Mouse (Mus musculus) gastrocnemius, adult 2 months (tissue): Measurements from ENCODE around the gene Mgrn1. TPM values are rescaled to one million over a fixed set of nuclear protein-coding genes. Genes with fewer than 3 reads are reported as not detected.
A peak's percentile ranks its signal among the peaks of the same experiment; 100 is the strongest.

Source experiments
- DNase-seq: peaks from one replicate; pipeline ENCODE4 v3.0.0; 2022
- H3K27ac ChIP-seq: fragments of 200-600 bp; 2 replicates; pipeline ENCODE4 v1.8.1; 2022; ENCODE audit warnings: mild to moderate bottlenecking
- H3K4me3 ChIP-seq: fragments of 200-600 bp; 2 replicates; pipeline ENCODE4 v1.8.1; 2022; ENCODE audit warnings: mild to moderate bottlenecking, moderate library complexity
- CTCF ChIP-seq: fragments of 200-600 bp; IDR thresholded peaks from 2 replicates; pipeline ENCODE4 v1.8.1; 2022; ENCODE audit warnings: antibody characterized with exemption, mild to moderate bottlenecking, moderate library complexity
- intact Hi-C: fragments of 180-260 bp; cut with DNase I; formaldehyde crosslinking; loops from one replicate; pipeline ENCODE4 v1.15.1; 2025
- long read RNA-seq, 2 experiments: library from polyadenylated mRNA; stranded (forward); transcript quantifications; one replicate each; pipeline ENCODE4 v2.0.0; 2021
- total RNA-seq, 2 experiments: library from RNA; stranded (reverse); gene quantifications; 2 replicates each; pipeline ENCODE4 v1.2.3; 2021

The Mgrn1 gene
- total RNA-seq = 10 to 100 TPM; 53.5 to 66.1 TPM
- long read RNA-seq, experiment 1, transcript Mgrn1-202 (17 exons, 3,138 nt) = major isoform, 49 of 154 reads
- long read RNA-seq, experiment 1, transcript Mgrn1-203 (17 exons, 2,250 nt) = minor isoform, 10 of 154 reads
- long read RNA-seq, experiment 1, partial matches to known transcripts = 3 of 154 reads
- long read RNA-seq, experiment 1, other reads (novel, unspliced or antisense) = 90 of 154 reads
- long read RNA-seq, experiment 2, transcript Mgrn1-202 (17 exons, 3,138 nt) = major isoform, 44 of 167 reads
- long read RNA-seq, experiment 2, transcript Mgrn1-201 (16 exons, 3,095 nt) = minor isoform, 12 of 167 reads
- long read RNA-seq, experiment 2, partial matches to known transcripts = 4 of 167 reads
- long read RNA-seq, experiment 2, other reads (novel, unspliced or antisense) = 102 of 167 reads

DNA sequence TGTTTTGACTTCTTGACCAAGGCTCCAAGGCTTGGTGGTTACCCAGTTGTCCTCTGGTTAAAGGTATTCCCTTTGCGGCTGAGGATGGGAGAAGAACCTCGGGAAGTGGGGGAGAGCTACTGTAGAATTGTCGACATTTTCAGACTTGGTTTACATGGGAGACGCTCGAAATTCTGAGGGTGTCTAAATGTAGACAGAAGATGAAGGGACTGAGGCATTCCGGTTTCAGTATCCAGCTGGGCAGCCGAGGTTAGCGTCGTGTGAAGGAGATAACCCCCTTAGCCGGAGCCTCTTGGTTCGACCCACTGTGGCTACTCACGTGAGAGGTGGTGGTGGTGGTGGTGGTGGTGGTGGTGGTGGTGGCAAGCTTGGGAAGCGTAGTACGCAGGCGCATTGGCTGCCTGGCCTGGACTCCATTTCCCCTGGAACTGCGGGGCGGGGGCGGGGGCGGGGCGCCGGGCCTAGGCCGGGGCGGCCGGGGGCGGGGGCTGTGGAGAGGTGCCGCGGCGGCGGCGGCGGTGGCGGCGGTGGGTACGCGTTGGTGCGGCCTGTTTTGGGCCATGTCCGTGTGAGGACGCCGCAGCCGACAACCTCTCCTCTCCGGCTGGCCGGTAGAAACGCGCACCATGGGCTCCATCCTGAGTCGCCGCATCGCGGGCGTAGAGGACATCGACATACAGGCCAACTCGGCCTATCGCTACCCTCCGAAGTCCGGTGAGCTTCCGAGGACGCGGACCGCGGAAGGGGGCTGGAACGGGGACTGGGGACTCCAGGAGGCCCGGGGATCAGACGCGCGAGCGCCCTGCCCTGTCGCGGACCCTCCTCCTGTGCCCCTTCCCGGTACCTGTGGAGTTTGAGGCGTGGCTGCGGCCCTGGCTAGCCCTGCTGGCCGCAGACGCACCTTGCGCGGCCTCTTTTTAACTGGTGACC lies at the start of gene Mgrn1:
Mgrn1 (plus strand) TSS at position 490 of the 930 bp plus-strand sequence.
- TF ChIP-seq CTCF = no peak
- DNase-seq = peak; percentile 94
- Histone ChIP-seq H3K27ac (peak within 1 kb of the TSS; percentile 96), H3K4me3 (peak within 1 kb of the TSS; percentile 80)
- intact Hi-C loops = loop anchor here (2.0 kb wide), 1 partner anchor 17 kb away; no protein-coding TSS in a partner anchor

DNA sequence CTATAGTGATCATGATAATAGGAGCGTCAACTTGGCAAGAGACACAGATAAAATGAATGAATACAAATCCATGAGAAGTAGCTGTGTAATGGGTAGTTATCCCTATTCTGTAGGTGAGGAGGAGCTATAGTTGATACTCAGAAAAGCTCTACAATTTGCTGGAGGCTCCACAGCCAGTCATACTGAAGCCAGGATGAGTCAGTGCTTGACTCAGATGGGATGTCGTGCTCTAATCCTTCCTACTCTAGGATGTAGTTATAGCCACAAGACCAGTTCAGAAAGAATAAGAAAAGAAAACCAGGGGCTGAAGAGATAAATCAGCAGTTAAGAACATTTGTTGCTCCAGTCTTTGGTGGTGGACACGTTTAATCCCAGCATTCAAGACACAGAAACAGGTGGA lies 48.4 kb upstream of the Mgrn1 start:
- intact Hi-C loops = loop anchor here (5.0 to 10.0 kb wide), 2 partner anchors 40 to 267 kb away; no protein-coding TSS in a partner anchor
- Histone ChIP-seq H3K27ac (no peak overlapping the region), H3K4me3 (no peak overlapping the region)
- TF ChIP-seq CTCF = no peak
- DNase-seq = no peak

DNA sequence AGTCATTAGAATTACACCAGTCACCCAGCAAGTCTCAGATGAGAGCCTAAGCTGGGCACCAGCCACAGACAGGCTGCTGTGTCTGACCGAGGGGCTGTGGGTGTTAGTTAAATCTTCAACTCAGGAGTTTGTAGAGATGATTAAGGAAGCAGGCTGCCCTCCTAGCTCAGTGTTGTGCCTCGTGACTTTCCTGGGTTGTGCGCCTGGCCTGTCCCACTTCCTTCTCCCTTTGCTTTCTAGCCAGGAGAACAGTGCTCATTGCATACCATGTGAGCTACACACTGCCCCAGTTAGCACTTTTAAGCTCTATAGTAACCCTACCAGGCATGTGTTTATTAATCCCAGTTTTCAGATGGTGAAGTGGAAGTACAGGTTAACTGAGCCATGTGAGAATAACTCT lies 46.5 kb upstream of the Mgrn1 start:
- intact Hi-C loops = loop anchor here (5.0 to 10.0 kb wide), 2 partner anchors 42 to 265 kb away; no protein-coding TSS in a partner anchor
- no peak for DNase-seq
- Histone ChIP-seq H3K27ac (no peak overlapping the region), H3K4me3 (no peak overlapping the region)
- TF ChIP-seq CTCF = no peak

DNA sequence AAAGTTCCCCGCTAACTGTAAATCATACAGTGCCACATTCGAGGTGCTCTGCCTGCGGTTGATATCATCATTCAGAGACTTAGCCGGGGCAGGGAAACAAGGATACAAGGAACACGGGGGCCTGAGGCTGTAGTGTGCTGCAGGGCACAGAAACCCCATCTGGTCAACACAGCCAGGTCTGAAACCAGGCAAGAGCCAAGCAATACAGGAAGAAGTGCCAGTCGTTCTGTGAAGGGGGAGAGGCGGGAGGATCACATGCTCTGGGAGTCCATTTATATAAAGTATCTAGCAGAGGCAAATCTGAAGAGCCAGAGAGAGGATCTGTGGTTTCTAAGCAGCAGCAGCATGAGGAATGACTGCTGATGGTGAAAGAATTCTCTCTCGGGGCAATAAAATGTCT lies 45.8 kb upstream of the Mgrn1 start:
- TF ChIP-seq CTCF = no peak
- intact Hi-C loops = no loop called here
- no peak overlapping the region for H3K4me3 ChIP-seq
- DNase-seq = peak; percentile 40
- H3K27ac ChIP-seq = peak overlapping the region; percentile 24

DNA sequence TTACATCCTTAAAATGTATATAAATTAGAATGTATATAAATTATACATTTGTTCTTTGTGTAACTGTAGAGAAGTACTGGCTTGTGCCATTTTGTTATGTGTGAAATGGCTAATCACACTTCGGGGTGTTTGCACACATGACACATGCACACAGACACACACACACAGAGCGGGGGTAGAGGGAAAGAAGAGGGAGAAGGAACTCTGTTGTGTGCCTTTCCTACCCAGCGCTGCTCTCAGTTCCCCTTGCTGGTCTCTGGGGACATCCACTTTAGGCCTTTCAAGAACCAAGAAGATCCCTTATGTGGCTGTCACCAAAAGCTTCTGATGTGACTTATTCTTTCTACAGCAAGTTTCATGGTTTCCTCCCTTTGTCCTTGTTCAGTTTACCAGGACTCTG lies 39.0 kb upstream of the Mgrn1 start:
- no peak for TF ChIP-seq CTCF
- no peak overlapping the region for H3K27ac ChIP-seq
- intact Hi-C loops = no loop called here

DNA sequence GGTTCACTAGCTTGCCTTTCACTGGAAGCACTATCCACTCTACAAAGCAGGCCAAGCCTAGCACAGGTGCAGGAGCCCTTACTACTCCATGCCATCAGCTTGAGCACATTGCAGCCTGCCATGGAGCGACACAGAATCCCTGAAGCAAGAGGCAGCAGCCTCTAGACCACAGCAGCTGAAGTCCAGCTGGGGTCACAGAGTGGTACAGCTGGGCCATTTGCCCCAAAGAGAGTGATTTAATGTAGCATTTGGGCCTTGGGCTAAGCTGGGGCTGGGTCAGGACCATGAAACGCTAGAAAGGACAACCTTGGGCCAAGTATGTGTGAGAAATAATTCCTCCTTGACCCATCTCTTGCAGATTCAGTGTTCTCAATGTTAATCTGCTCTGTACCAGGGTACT lies 38.0 kb upstream of the Mgrn1 start:
- no peak overlapping the region for H3K4me3 ChIP-seq
- DNase-seq = no peak
- TF ChIP-seq CTCF = no peak
- no peak overlapping the region for H3K27ac ChIP-seq
- intact Hi-C loops = no loop called here

More for the DNA sequence above, 39.0 kb upstream of the Mgrn1 start:
- H3K4me3 ChIP-seq = no peak overlapping the region
- no peak for DNase-seq

DNA sequence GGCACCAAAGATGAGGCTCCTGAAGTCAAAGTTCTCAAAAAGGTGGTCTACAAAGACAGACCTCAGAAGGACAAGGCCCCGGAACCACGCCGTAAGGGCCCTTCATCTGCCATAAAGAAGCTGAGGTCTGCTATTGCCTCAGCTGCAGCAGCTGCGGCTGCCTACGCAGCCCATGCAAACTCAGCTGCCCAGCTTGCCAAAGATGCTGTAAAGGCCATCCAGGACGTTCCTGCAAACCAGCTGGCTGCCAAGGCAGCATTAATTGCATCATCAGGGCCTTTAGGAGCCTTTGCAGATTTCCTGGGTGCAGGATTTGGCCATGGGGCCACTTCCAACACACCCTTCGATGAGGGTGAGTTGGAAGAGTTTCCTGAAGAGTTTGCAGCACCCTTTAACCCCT lies 35.7 kb upstream of the Mgrn1 start:
- intact Hi-C loops = no loop called here
- Histone ChIP-seq H3K4me3 (no peak overlapping the region), H3K27ac (peak overlapping the region; percentile 44)
- no peak for TF ChIP-seq CTCF
- peak; percentile 79 for DNase-seq

DNA sequence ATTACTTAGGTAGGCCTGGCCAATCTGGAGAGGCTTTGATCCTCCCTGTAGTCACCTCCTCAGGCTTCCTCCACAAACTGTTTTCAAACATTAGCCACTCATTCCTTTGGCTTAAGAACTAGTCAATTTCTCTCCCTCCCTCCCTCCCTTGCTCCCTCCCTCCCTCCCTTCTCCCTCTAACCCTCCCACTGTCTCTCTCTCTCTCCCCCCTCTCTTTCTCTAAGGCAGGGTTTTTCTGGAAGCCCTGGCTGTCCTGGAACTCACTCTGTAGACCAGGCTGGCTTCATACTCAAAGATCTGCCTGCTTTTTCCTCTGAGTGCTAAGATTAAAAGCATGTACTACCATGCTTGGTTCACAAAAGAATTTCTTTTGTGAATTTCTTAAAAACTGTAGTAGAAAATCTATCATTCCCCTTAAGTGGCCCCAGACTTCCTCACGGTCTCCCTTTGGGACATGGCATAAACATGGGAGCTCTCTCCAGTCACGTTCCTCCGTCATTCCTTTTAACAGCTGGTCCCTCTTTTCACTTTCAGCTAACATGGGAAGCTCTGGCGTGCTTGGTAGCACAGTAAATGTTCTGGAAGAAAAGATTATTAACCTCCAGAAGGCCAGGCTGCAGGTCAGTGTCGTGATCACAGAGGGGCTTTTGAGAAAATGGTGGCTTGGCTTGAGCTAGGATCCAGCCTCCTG lies 35.0 kb upstream of the Mgrn1 start:
- peak overlapping the region; percentile 44 for H3K27ac ChIP-seq
- intact Hi-C loops = no loop called here
- no peak for TF ChIP-seq CTCF
- H3K4me3 ChIP-seq = no peak overlapping the region
- no peak for DNase-seq

DNA sequence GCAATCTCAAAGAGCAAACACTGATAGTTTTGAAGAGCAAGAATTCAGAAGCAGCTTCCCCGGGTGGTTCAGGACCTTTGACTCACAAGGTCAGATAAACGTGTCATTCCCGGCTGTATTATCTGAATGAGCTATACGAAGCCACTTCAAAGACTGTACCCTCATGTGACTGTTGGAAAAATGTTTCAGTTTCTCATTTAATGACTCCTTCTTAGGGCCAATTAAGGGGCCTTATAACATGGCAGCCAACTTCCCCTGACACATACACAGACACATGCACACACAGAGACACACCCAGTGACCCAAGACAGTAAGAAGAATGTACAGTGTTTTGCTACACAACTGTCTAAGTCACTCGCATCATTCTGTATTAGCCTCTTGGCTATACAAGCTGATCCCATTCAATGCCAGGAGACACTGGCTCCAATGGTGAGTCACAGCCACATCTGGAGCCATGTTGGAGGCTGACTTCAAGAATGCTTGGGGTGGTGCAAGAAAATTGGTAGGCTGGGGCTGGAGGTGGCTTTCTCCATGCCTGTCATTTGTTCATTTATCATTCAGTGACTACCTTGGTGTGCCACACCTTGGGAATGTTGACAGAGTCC lies 30.9 kb upstream of the Mgrn1 start:
- intact Hi-C loops = no loop called here

DNA sequence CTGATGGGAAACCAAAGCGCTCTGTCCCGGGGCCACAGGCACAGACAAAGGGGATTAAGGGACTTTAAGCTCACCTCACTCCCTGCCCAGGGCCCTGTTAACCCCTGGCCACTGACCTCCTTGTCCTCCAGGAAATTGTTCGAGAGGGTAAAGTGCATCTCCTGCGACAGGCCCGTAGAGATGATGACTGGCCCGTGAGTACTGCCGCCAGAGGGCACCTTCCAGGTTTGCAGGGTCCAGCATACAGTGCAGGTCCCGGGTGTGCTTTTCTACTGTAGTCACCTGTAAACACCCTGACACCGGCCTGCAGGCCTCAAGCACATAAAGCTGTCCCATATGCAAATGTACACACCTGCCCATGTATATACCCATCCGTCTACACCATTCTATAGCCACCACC lies 24.7 kb upstream of the Mgrn1 start:
- Histone ChIP-seq H3K4me3 (no peak overlapping the region), H3K27ac (no peak overlapping the region)
- DNase-seq = no peak
- TF ChIP-seq CTCF = peak; percentile 39
- intact Hi-C loops = loop anchor here (10.0 kb wide), 2 partner anchors 97 to 167 kb away; no protein-coding TSS in a partner anchor

More for the DNA sequence above, 30.9 kb upstream of the Mgrn1 start:
- no peak for DNase-seq
- H3K27ac ChIP-seq = no peak overlapping the region
- no peak for TF ChIP-seq CTCF
- no peak overlapping the region for H3K4me3 ChIP-seq

DNA sequence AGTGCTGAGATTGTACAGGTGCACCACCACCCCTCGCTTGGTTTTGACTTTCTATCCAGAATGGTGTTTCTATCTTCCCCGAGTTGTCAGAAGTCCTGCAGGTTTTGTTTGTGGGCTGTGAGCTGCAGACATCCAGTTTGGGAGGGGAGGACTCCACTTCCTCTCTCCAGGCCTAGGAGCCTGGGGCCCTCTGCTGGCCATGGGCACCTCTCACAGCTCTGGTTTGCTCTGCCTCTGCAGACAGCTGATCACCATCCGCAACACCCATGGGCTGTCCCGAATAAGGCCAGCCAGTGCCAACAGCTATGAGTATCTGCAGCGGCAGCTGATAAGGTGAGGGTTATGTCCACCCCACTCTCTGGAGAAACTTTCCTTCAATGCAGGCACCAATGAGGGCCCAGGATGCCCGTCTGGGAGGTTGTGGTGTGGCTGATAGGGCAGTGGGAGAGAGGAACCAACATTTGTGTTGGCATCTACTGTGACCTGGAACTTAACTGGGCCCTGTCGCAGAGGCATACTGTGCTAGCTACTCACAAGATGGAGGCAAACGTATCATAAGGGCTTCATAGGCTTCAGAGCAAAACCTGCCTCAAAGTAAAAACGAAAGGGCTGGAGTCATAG lies 23.1 kb upstream of the Mgrn1 start:
- DNase-seq = peak; percentile 82
- intact Hi-C loops = loop anchor here (10.0 kb wide), 2 partner anchors 98 to 168 kb away; no protein-coding TSS in a partner anchor
- no peak overlapping the region for H3K4me3 ChIP-seq
- TF ChIP-seq CTCF = peak; percentile 89
- no peak overlapping the region for H3K27ac ChIP-seq
